Mouse (Mus musculus): ENCODE measurements around the gene P4ha3.

GRCm38 (mm10) chr7:100357856-100358255 lies 72.5 kb downstream of the P4ha3 start:
- TF ChIP-seq CTCF (IDR thresholded peaks at IDR 0.05; ENCODE audit: control insufficient read depth, insufficient read depth, insufficient read length) (no peak), MYOD1 (IDR thresholded peaks at IDR 0.05; ENCODE audit: control insufficient read depth, insufficient read length, low read depth) (no peak)
